Mouse (Mus musculus) G1E (cell line): ENCODE results near the gene Paox. TPM values are rescaled to one million over a fixed set of nuclear protein-coding genes. Genes with fewer than 3 reads are reported as not detected.

Experiments used
- ATAC-seq: 2 replicates; pipeline ENCODE4 v1.8.0; 2016; ENCODE audit warnings: mild to moderate bottlenecking; ENCODE audit not compliant: insufficient number of reproducible peaks, poor library complexity, low FRiP score, severe bottlenecking; ENCODE audit errors: extremely low read depth
- DNase-seq: peaks from one replicate; pipeline ENCODE4 v3.0.0; 2012; ENCODE audit warnings: low spot score
- H3K27me3 ChIP-seq: 2 replicates; pipeline ENCODE4 v1.6.1; 2012; ENCODE audit warnings: mild to moderate bottlenecking, low read length, inconsistent platforms; ENCODE audit not compliant: insufficient read depth
- H3K36me3 ChIP-seq: replicated peaks from 2 replicates; pipeline ENCODE3; 2012; ENCODE audit warnings: mild to moderate bottlenecking, inconsistent platforms
- H3K4me1 ChIP-seq: 2 replicates; pipeline ENCODE4 v1.6.1; 2012; ENCODE audit warnings: low read depth, low read length, inconsistent platforms, mixed read lengths; ENCODE audit not compliant: insufficient read depth
- H3K4me3 ChIP-seq: 2 replicates; pipeline ENCODE4 v1.5.1; 2012; ENCODE audit warnings: low read depth, mild to moderate bottlenecking, inconsistent platforms, low read length, moderate library complexity, mixed read lengths
- H3K9me3 ChIP-seq: replicated peaks from 2 replicates; pipeline ENCODE4 v1.6.1; 2012; ENCODE audit warnings: inconsistent platforms
- CTCF ChIP-seq: IDR thresholded peaks from 2 replicates; pipeline ENCODE4 v1.5.1; 2012; ENCODE audit warnings: low read depth, low read length, inconsistent platforms, mixed read lengths
- GATA1 ChIP-seq: IDR thresholded peaks from 2 replicates; pipeline ENCODE4 v1.6.1; 2012; ENCODE audit warnings: borderline replicate concordance, low read length, inconsistent platforms, mixed read lengths
- GATA2 ChIP-seq: IDR thresholded peaks from 2 replicates; pipeline ENCODE4 v1.6.1; 2012; ENCODE audit warnings: low read depth, low read length, inconsistent platforms, borderline replicate concordance
- POLR2AphosphoS5 ChIP-seq: IDR thresholded peaks from 2 replicates; pipeline ENCODE4 v1.6.1; 2012; ENCODE audit warnings: low read depth, low read length, inconsistent platforms; ENCODE audit not compliant: insufficient replicate concordance
- TAL1 ChIP-seq: conservative IDR thresholded peaks from 2 replicates; pipeline ENCODE4 v1.6.1; 2012; ENCODE audit warnings: low read depth, low read length, inconsistent platforms, mixed read lengths
- polyA plus RNA-seq: library from polyadenylated mRNA; stranded (reverse); fragments of >175 nt; gene quantifications from 2 replicates; pipeline ENCODE4 v1.2.3, GENCODE M21; 2012
- total RNA-seq, 2 experiments: library from RNA; stranded (forward) in 1 of 2; stranded (reverse) in 1 of 2; fragments of 200-1000 nt in 1 of 2; fragments of >200 nt in 1 of 2; fragmentation: Nextera tagmentation in 1 of 2; gene quantifications; 2 replicates each; pipeline ENCODE4 v1.2.3; 2014 to 2017

Gene Paox
- total and polyA plus RNA-seq, 3 experiments, result 6.0 to 11.7 (median 10.5) TPM

DNA sequence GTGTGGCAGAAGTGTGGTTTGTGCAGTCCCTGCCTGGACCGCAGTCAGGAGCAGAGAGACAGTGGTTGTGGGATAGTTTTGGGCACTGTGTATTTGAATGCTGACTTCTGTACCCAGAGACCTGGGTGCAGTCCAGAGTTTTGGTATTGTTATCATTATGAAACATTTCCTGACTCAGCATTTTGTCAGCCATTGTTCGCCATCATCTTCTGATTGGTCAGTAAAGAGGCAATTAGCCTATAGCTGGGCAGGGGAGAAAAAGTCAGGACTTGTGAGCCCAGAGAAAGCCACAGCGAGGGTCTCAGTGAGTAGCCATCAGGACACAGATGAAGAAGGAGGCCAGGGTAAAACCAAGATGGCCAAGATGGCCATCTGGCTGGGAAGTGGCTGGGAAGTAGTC, 44.8 kb downstream of the Paox start:
- no peak for TF ChIP-seq CTCF
- no peak for TF ChIP-seq GATA2
- no peak for TF ChIP-seq TAL1
- no peak for TF ChIP-seq GATA1
- no peak for TF ChIP-seq POLR2AphosphoS5
- H3K9me3 ChIP-seq, result no peaks in the 10 kb centered on the region
- no peaks in the 10 kb centered on the region for H3K36me3 ChIP-seq
- no peak for DNase-seq
- H3K4me3 ChIP-seq, result no peak overlapping the region
- H3K4me1 ChIP-seq, result peaks cover 4% of the 10 kb centered on the region; the same call in 1 of the 2 replicates
- H3K27me3 ChIP-seq, result peaks cover 44% of the 10 kb centered on the region
- ATAC-seq, result no peak; the same call in 1 of the 2 replicates

DNA sequence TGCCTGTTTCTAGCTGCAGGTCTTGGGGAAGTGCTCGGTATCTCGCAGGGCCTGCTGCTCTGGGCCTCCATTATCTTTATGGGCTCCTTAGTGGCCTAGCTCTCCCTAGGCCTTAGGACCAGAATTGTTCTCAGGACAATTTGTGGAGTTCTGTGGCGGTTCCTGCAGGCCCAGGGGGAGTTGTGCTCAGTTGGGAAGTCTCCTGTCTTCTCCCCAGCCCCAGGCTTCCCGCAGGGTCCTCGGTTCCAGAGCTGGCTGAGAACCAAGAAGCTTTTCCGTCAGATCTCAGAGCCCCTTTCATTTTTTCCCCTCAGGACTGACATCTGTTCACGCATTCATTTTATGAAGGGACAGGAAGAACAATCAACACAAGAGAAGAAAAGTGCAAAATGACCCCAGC, 49.1 kb downstream of the Paox start, which contains the start of gene Olfr522:
Gene Olfr522, minus strand, starts transcription at position 101 of the 400 bp plus-strand sequence.
- no peak for TF ChIP-seq POLR2AphosphoS5
- TF ChIP-seq TAL1, result no peak
- no peak for TF ChIP-seq GATA1
- no peak for TF ChIP-seq GATA2
- TF ChIP-seq CTCF, result no peak
- Histone ChIP-seq H3K36me3 (no peaks in the 10 kb centered on the region), H3K27me3 (peaks cover 41% of the 10 kb centered on the region), H3K4me1 (peaks cover 4% of the 10 kb centered on the region; the same call in 1 of the 2 replicates), H3K9me3 (no peaks in the 10 kb centered on the region), H3K4me3 (no peak within 1 kb of the TSS)
- DNase-seq (no peak), ATAC-seq (no peak)

DNA sequence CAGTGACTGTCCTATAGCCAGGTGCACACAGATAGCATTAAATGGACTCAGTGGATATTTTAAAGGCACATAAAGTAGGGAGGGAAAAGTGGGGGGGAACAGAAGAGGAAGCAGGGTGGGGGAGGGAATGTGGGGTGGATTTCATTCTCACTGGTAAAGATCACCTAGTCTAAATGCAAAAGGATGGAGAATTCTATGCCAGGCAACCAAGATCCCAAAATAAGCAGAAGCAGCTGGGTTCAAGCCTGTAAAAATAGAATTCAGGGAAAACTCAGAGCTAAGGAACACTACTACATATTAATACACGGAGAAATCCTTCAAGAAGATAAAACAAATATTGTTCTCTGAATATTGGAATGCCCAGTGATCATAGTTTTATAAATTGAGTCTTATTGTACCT, 52.4 kb downstream of the Paox start:
- peaks cover 21% of the 10 kb centered on the region for H3K27me3 ChIP-seq
- ATAC-seq, result no peak

DNA sequence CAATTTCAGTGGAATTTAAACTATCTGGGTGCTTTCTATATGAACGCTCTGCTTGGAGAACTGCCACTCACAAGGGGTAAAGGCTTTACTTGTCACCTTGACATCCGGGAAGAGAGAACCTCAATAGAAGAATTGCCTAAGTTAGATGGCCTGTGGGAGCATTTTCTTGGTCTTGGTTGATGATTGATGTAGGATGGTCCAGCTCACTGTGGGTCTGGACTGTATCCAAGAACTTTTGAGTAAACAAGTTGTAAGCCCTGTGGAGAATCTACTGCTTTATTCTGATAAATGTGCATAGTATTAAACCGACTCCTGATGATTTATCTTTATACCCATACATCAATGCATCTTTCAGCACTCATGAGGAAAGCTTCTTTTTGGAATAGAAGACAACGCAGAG, 53.8 kb downstream of the Paox start:
- DNase-seq, result no peak

More for the DNA sequence above, 52.4 kb downstream of the Paox start:
- no peaks in the 10 kb centered on the region for H3K4me1 ChIP-seq
- H3K9me3 ChIP-seq, result no peaks in the 10 kb centered on the region
- H3K4me3 ChIP-seq, result no peak overlapping the region
- TF ChIP-seq CTCF, result no peak
- TF ChIP-seq TAL1, result no peak
- no peak for TF ChIP-seq GATA2
- no peak for TF ChIP-seq GATA1
- no peak for TF ChIP-seq POLR2AphosphoS5
- DNase-seq, result no peak
- no peaks in the 10 kb centered on the region for H3K36me3 ChIP-seq

DNA sequence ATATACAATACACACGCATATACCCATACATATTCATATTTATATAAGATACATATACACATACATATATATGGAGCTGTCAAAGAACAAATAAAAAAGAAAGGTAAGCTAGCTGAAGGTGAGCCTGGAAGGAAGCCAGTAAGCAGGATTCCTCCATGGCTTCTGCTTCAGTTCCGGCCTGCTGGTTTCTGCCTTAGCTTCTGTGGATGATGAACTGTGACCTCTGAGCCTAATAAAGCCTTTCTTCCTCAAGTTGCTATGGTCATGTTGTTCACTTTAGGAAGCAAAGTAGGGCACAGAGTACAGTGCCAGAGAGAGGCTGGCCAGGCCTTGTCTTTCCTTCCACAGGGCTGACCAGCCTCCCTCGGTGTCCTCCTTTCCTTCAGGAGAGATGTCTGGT, 55.3 kb downstream of the Paox start:
- ATAC-seq (no peak), DNase-seq (no peak)
- no peak for TF ChIP-seq CTCF
- no peak for TF ChIP-seq GATA1
- no peak for TF ChIP-seq POLR2AphosphoS5
- no peak for TF ChIP-seq TAL1
- TF ChIP-seq GATA2, result no peak
- no peaks in the 10 kb centered on the region for H3K4me1 ChIP-seq
- H3K9me3 ChIP-seq, result no peaks in the 10 kb centered on the region
- no peak overlapping the region for H3K4me3 ChIP-seq
- H3K27me3 ChIP-seq, result peaks cover 4% of the 10 kb centered on the region
- H3K36me3 ChIP-seq, result no peaks in the 10 kb centered on the region

More for the DNA sequence above, 53.8 kb downstream of the Paox start:
- TF ChIP-seq GATA2 (no peak), GATA1 (no peak), POLR2AphosphoS5 (no peak)
- no peak for ATAC-seq
- no peaks in the 10 kb centered on the region for H3K36me3 ChIP-seq
- H3K4me1 ChIP-seq, result no peaks in the 10 kb centered on the region
- no peaks in the 10 kb centered on the region for H3K9me3 ChIP-seq
- H3K27me3 ChIP-seq, result peaks cover 15% of the 10 kb centered on the region
- no peak overlapping the region for H3K4me3 ChIP-seq

DNA sequence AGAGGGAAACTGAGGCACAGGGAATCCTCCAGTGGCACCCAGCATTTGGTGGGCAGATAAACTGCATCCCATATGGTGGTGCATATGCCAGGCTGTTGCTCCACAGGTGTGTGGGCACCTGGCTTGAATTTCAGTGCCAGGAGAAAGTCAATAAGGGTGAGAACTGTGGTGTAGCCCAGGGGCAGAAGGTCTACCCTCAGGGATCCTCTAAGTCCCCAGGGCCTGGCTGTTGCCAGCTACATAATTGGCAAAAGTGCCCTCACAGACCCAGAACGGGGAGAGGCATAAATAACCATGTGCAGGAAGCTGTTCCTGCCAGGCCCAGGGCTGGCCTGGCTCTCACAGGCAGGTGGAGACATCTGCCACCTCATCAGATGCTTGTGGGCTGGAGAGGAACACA, 57.3 kb downstream of the Paox start, which contains the start of gene Olfr523:
Gene Olfr523, plus strand, starts transcription at position 282 of the 400 bp plus-strand sequence.
- H3K27me3 ChIP-seq, result peaks cover 12% of the 10 kb centered on the region
- DNase-seq (no peak), ATAC-seq (no peak)

DNA sequence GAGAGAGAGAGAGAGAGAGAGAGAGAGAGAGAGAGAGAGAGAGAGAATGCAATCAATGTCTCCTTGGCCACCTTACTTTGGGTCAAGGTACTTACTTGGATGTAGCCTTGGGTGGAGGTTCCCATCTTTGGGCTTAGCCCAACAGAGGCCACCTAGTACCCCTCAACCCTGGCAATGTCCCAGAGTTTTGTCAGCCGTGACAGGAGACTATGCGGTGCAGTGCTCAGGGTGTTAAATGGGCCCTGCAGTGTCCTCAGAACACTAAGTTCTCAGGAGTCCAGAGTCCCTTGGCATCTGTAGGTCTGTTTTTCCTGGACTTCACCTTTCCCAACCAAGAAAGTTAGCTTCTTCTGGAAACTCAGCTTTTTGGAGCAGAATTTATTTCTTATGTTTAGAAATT, 63.6 kb downstream of the Paox start:
- TF ChIP-seq POLR2AphosphoS5 (no peak), CTCF (no peak), GATA2 (no peak), GATA1 (no peak), TAL1 (no peak)
- no peak for DNase-seq
- Histone ChIP-seq H3K9me3 (no peaks in the 10 kb centered on the region), H3K27me3 (peaks cover 17% of the 10 kb centered on the region), H3K36me3 (no peaks in the 10 kb centered on the region), H3K4me3 (no peak overlapping the region), H3K4me1 (no peaks in the 10 kb centered on the region)
- ATAC-seq, result no peak

More for the DNA sequence above, 57.3 kb downstream of the Paox start, which contains the start of gene Olfr523:
- no peak for TF ChIP-seq TAL1
- TF ChIP-seq GATA2, result no peak
- TF ChIP-seq GATA1, result no peak
- no peak for TF ChIP-seq POLR2AphosphoS5
- no peak for TF ChIP-seq CTCF
- Histone ChIP-seq H3K36me3 (no peaks in the 10 kb centered on the region), H3K4me3 (no peak within 1 kb of the TSS), H3K9me3 (no peaks in the 10 kb centered on the region), H3K4me1 (no peaks in the 10 kb centered on the region)
